Mouse (Mus musculus) layer of hippocampus, postnatal 25 days (tissue): ENCODE data around the gene B3gnt8. TPM values are rescaled to one million over a fixed set of nuclear protein-coding genes. Genes with fewer than 3 reads are reported as not detected.

Experiments
- DNase-seq, 2 experiments: peaks; one replicate each; pipeline ENCODE4 v3.0.0; 2022; ENCODE audit warnings: mixed read lengths in 2 of 2, low spot score in 1 of 2; ENCODE audit errors: extremely low spot score in 1 of 2
- total RNA-seq, 2 experiments: library from RNA; stranded (reverse); gene quantifications; 2 replicates each; pipeline ENCODE4 v1.2.3; 2021

Gene B3gnt8
- total RNA-seq, 2 experiments from 2014 or later = 2.0 to 2.3 TPM

GRCm38 (mm10) chr7:25655601-25656428 lies 29.4 kb downstream of the B3gnt8 start:
- no peak for DNase-seq

DNA sequence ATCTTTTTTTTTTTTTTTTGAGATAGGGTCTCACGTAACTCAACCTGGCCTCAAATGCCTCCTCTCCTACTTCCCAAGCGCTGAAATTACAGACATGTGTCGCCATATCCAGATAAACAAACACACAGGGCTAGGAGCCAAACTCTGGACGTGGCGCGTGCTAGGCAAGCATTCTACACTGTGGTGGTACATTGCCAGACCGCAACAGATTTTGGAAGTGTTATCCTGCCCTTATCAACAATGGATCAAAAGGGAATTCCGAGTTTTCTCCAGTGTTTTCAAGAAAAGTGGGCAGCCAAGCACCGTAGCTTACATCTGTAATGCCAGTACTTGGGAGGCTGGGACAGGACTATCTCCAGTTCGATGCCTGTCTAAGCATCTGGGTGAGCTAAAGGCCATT lies 31.3 kb downstream of the B3gnt8 start:
- DNase-seq = no peak

- peak; percentile 90 to 93 for DNase-seq
Observed at GRCm38 (mm10) chr7:25658657-25659472, 32.4 kb downstream of the B3gnt8 start, which contains the start of the genes Bckdha and Exosc5. Gene Bckdha (minus strand): TSS chr7:25658981. Gene Exosc5 (plus strand): TSS chr7:25659164.

GRCm38 (mm10) chr7:25666381-25666780 lies 39.9 kb downstream of the B3gnt8 start:
- DNase-seq = no peak

DNA sequence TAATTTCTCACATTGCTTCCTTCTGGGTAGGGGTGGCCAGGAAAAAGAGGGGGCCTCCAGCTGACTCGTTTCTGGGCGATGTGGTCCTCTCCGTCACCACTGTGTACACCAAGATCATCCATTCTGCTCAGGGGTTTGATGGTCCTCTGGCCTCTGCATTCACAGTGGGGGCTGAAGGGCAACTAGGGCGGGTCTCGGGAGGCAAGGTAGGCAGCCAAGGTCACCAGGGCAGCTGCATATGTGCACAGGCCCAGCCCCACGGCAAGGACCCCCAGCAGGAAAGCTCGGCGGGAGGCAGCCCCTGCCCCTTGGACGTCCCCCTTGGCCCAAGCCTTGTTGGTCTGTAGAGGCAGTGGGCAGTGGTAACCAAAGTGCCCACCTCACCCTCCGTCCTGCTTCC lies 42.7 kb downstream of the B3gnt8 start:
- no peak for DNase-seq

DNA sequence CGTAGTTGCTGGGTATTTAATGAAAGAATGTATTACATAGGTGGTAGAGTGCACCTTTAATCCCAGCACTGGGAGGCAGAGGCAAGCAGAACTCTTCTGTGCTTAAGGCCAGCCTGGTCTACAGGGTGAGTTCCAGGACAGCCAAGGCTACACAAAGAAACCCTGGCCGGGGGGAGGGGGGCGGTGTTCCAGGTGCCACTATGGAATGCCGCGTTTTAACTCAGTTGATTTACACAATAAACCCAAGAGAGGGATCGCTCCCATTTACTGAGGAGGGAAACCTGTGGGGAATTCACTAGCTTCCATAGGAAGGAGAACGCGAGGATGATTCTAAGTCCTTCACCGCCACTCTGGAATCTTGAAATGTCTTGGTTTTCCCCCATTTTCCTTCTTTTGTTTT lies 43.2 kb downstream of the B3gnt8 start:
- no peak for DNase-seq

- DNase-seq = no peak
Observed at GRCm38 (mm10) chr7:25670096-25670495, 43.6 kb downstream of the B3gnt8 start.

- no peak for DNase-seq
Observed at GRCm38 (mm10) chr7:25671686-25672085, 45.2 kb downstream of the B3gnt8 start.

GRCm38 (mm10) chr7:25672442-25672841 lies 46.0 kb downstream of the B3gnt8 start:
- no peak for DNase-seq

DNA sequence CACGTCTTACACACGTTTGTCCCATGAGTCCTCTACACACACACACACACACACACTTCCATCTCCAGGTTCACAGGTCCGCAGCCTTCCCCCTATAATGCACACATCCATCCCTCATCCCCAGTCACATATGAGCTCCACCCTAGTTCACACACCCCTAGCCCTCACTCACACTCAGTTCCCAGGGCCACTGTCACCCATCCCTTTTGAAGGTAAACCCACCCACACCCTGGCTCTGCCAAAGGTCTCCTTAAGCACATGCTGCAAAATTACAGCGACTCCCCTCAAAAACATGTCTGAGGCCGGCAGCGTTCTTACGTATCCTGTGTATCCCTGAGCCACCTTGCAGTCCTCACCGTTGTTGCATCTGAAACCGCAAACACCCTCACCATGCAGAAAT lies 47.8 kb downstream of the B3gnt8 start:
- DNase-seq = no peak

GRCm38 (mm10) chr7:25674719-25675300 lies 48.4 kb downstream of the B3gnt8 start, which contains the start of gene Tmem91:
Gene Tmem91 (minus strand): TSS chr7:25675166.
- no peak for DNase-seq

DNA sequence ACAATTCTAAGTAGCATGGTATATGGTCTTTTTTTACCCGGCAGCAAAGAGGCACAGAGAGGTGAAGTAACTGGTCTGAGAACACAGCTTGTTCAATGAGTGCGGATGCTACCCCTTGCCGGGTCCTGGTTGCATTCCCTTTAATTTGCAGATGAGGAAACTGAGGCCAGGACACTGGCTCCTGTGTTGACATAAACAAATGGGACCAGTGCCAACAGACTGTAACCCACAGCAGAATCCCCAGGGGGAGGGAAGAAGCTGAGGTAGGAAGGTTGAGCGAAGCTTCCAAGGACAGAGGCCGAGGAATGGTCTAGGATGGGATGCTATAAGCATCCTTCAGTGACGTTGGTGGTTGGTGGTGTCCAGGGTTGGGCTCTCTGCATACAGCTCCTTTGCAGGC lies 49.0 kb downstream of the B3gnt8 start:
- no peak for DNase-seq

DNA sequence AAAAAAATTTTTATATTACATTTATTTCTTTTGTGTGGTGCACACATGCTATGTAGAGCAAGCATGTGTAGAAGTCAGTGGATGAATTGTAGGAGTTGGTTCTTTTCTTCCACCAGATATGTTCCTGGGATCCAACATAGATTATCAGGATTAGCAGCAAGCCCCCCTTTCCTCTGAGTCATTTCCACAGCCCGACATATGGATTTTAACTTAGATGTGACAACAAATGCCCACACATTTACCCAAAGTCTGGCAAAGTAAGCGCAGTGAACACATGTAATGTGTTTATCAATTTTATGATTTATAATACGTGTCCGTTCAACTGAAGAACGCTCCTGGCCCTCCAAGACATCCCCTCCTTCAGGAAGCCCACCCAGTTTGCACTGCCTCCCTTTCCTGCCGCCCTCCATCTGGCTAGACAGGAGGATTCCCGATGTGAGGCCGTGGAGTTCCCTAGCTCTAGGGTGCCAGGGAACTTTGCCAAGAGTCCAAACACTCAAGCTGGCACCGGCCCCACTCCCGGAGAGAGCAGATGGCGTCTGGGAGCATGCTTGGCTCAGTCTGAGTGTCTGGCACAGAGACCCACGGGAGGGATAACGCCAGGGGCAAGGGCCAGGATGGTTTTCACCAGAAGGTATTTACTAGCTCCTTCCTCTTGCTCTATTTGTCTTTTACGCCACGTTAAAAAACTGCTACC lies 49.8 kb downstream of the B3gnt8 start:
- DNase-seq = peak; percentile 85 to 89

GRCm38 (mm10) chr7:25677013-25677412 lies 50.6 kb downstream of the B3gnt8 start:
- no peak for DNase-seq

GRCm38 (mm10) chr7:25679971-25680370 lies 53.5 kb downstream of the B3gnt8 start:
- no peak for DNase-seq

- peak; percentile 89 to 96 for DNase-seq
Observed at GRCm38 (mm10) chr7:25680514-25681258, 54.2 kb downstream of the B3gnt8 start, which contains the start of gene B9d2. Gene B9d2 (plus strand): TSS chr7:25680780.

DNA sequence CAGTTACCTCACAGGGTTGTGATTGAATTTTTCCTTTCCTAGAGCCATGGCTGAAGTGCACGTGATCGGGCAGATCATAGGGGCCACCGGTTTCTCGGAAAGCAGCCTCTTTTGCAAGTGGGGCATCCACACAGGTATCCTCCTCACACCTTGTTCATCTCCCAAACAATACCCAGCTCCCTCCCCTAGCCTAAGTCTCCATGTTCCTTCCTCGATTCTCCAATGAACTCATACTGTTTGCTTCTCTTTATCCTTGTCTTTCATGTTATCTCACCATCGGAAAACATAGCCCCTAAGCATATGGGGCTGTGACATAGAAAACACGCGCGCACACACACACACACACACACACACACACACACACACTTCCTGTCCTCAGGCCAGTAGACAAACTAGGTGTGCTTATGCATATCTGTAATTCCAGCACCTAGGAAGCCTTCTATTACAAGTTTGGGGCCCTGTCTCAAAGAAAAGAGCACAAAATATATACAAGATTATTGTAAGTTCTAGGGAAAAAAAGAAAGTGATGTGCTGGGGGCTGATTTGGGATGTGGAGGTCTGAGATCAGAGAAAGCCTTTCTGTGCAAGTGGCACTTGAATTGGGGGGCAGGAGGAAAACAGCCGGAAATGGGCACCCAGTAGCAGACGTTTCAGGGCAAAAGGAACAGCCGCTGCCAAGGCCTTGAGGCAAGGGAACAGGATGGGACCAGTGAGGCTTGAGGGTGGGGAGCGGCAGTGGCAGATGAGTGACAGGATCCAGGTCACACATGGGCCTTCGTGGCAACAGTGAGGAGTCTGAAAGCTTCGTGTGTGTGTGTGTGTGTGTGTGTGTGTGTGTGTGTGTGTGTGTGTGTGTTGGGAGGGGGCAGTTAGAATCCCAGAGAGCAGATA lies 55.1 kb downstream of the B3gnt8 start:
- no peak for DNase-seq

GRCm38 (mm10) chr7:25683474-25684180 lies 57.2 kb downstream of the B3gnt8 start:
- no peak for DNase-seq
